Mouse (Mus musculus) ES-Bruce4 (cell line): Measurements from ENCODE around the gene Ehmt2. TPM values are rescaled to one million over a fixed set of nuclear protein-coding genes. Genes with fewer than 3 reads are reported as not detected.

Source experiments
- H3K27ac ChIP-seq: 2 replicates; pipeline ENCODE4 v1.5.1; 2012; ENCODE audit warnings: low read length, inconsistent platforms; ENCODE audit not compliant: insufficient read depth
- H3K27me3 ChIP-seq: 2 replicates; pipeline ENCODE4 v1.6.1; 2012; ENCODE audit warnings: mild to moderate bottlenecking, low read length, inconsistent platforms; ENCODE audit not compliant: control insufficient read depth, poor library complexity, insufficient read depth, severe bottlenecking
- H3K36me3 ChIP-seq: 2 replicates; pipeline ENCODE4 v1.6.1; 2012; ENCODE audit warnings: inconsistent platforms, mild to moderate bottlenecking, low read length, moderate library complexity; ENCODE audit not compliant: control insufficient read depth, poor library complexity, insufficient read depth, severe bottlenecking
- H3K4me1 ChIP-seq: one replicate; pipeline ENCODE4 v1.8.1; 2011; ENCODE audit warnings: low read length; ENCODE audit not compliant: control insufficient read depth, insufficient read depth
- H3K4me3 ChIP-seq: 2 replicates; pipeline ENCODE4 v1.5.1; 2011; ENCODE audit warnings: low read depth, mild to moderate bottlenecking, low read length
- H3K9ac ChIP-seq: 2 replicates; pipeline ENCODE4 v1.6.1; 2012; ENCODE audit warnings: low read depth, mild to moderate bottlenecking, inconsistent platforms; ENCODE audit not compliant: poor library complexity, severe bottlenecking
- H3K9me3 ChIP-seq: replicated peaks from 2 replicates; pipeline ENCODE4 v1.6.1; 2012; ENCODE audit warnings: mild to moderate bottlenecking, low read length, inconsistent platforms; ENCODE audit not compliant: control insufficient read depth, poor library complexity, insufficient read depth, severe bottlenecking
- CTCF ChIP-seq: IDR thresholded peaks from one replicate; pipeline ENCODE4 v1.8.1; 2011; ENCODE audit warnings: low read depth, low read length
- EP300 ChIP-seq: IDR thresholded peaks from 2 replicates; pipeline ENCODE4 v1.6.1; 2011; ENCODE audit warnings: low read depth, low read length; ENCODE audit not compliant: insufficient read depth
- POLR2A ChIP-seq: IDR thresholded peaks from one replicate; pipeline ENCODE4 v1.8.1; 2011; ENCODE audit warnings: low read length; ENCODE audit not compliant: insufficient read depth
- polyA plus RNA-seq: library from polyadenylated mRNA; stranded (reverse); fragments of >200 nt; gene quantifications from 2 replicates; pipeline ENCODE4 v1.2.4, GENCODE M21; 2011; ENCODE audit warnings: low read depth; ENCODE audit not compliant: missing spikeins, insufficient read depth, insufficient read length

Ehmt2 gene
- polyA plus RNA-seq, 1 experiment, result 60.9 TPM

DNA sequence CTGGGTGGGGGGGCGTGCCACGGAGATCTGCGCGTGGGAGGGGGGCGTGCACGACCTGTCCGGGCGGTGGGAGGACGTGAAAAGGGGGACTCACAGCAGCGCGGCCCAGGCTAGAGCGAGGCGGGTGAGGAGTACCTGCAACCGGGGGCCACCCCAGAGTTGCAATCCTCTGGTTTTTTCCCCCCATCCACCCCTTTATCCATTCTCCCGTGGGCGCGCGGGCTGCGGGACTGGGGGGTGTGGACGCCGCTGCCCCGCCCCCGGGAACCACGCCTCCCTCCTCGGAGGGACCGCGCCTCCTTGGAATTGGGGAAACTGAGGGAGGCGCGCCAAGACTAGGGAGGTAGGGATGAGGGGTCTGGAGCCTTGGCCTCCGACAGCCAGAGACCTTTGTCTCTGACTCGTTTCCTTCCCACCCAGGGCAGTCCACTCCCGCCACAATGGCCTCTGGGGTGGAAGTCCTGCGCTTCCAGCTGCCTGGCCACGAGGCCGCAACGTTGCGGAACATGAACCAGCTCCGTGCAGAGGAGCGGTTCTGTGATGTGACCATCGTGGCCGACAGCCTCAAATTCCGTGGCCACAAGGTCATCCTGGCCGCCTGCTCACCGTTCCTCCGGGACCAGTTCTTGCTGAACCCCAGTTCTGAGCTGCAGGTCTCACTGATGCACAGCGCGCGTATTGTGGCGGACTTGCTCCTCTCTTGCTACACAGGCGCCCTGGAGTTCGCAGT, 3.3 kb upstream of the Ehmt2 start:
- Histone ChIP-seq H3K27me3 (no peaks in the 10 kb centered on the region), H3K9ac (peak overlapping the region; percentile 96), H3K4me3 (peak overlapping the region; percentile 59), H3K27ac (no peak overlapping the region), H3K4me1 (peaks cover 2% of the 10 kb centered on the region), H3K36me3 (no peaks in the 10 kb centered on the region), H3K9me3 (no peaks in the 10 kb centered on the region)
- TF ChIP-seq POLR2A (no peak), EP300 (no peak), CTCF (no peak)

- TF ChIP-seq POLR2A, result no peak
- no peak for TF ChIP-seq CTCF
- TF ChIP-seq EP300, result no peak
- Histone ChIP-seq H3K27ac (no peak overlapping the region), H3K4me1 (peaks cover 2% of the 10 kb centered on the region), H3K27me3 (no peaks in the 10 kb centered on the region), H3K36me3 (no peaks in the 10 kb centered on the region), H3K9me3 (no peaks in the 10 kb centered on the region), H3K4me3 (peak overlapping the region; percentile 59), H3K9ac (no peak overlapping the region)
Measured at GRCm38 (mm10) chr17:34895724-34896123, 2.5 kb upstream of the Ehmt2 start.

DNA sequence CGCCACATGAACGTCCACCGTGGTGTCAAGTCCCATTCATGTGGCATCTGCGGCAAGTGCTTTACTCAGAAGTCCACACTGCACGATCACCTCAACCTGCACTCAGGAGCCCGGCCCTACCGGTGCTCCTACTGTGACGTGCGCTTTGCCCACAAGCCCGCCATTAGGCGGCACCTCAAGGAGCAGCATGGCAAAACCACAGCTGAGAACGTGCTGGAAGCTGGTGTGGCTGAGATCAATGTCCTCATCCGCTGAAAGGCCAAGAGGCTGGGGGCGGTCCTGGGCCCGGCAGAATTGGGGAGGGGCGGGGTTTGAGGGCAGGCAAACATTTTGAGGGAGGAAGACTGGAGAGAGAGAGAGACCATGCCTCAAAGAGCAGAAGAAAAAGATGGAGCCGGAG, 1.9 kb upstream of the Ehmt2 start:
- peak overlapping the region; percentile 7; the same call in 1 of the 2 replicates for H3K4me3 ChIP-seq
- no peaks in the 10 kb centered on the region for H3K27me3 ChIP-seq
- peak; percentile 14 for TF ChIP-seq POLR2A
- no peak for TF ChIP-seq CTCF
- no peak for TF ChIP-seq EP300
- H3K27ac ChIP-seq, result no peak overlapping the region
- peaks cover 2% of the 10 kb centered on the region for H3K4me1 ChIP-seq
- H3K9ac ChIP-seq, result no peak overlapping the region
- H3K36me3 ChIP-seq, result no peaks in the 10 kb centered on the region
- no peaks in the 10 kb centered on the region for H3K9me3 ChIP-seq

DNA sequence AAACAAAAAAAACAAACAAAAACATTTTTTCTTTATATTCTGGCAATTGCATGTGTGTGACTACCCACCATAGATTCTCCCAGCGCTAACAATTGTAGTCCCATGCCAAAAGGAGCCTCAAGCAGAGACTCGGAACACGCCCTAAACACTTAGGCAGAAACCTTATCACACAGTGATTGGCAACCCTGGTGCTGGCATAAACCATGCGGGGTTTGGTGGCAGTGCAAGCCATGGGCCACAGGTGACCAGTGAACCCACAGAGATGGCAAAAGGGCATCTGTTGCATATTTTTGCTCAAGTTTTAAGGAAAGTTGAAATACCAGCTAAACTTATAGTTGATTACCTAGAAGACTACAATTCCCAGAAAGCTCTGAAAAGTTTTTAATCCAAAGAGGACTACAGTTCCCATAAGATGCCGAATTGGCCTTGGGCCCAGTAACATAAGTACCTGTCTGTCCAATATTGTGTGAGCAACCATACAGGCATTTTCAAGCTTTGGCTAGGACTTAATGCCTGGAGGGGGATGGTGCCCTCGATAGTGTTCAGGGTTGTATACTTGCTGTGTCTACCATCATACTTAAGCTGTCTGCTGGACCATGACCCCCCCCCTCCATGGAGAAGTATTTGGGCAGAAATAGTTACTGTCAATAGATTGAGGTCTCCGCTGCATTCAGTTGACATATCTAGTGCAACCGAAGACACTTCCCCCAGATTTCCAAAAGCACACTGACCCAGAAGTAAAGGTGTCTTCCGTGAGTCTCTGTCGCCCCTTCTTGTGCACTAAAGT, 703 bp upstream of the Ehmt2 start:
- no peaks in the 10 kb centered on the region for H3K27me3 ChIP-seq
- peak overlapping the region; percentile 7 for H3K27ac ChIP-seq
- no peak for TF ChIP-seq EP300
- no peak for TF ChIP-seq POLR2A
- TF ChIP-seq CTCF, result no peak
- no peaks in the 10 kb centered on the region for H3K36me3 ChIP-seq
- H3K9ac ChIP-seq, result peak overlapping the region; percentile 94
- H3K4me3 ChIP-seq, result peak overlapping the region; percentile 96
- peaks cover 2% of the 10 kb centered on the region for H3K4me1 ChIP-seq
- no peaks in the 10 kb centered on the region for H3K9me3 ChIP-seq

DNA sequence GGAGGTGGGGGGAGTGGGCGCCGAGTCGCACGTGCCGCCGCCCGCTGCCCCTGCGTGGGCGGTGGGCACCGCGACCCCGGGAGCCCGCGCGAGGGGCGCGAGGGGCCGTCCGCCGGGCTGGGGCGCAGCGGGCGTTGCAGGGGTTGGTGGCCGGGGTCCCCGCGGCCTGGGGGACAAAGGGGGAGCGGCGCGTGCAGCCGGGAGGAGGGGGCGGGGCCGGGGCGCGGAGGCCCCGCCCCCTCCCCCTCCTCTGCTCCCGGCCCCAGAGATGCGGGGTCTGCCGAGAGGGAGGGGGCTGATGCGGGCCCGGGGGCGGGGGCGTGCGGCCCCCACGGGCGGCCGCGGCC, 410 bp downstream of the Ehmt2 start:
- TF ChIP-seq POLR2A (no peak), EP300 (no peak), CTCF (no peak)
- Histone ChIP-seq H3K27me3 (no peaks in the 10 kb centered on the region), H3K9ac (peak overlapping the region; percentile 94), H3K9me3 (no peaks in the 10 kb centered on the region), H3K36me3 (no peaks in the 10 kb centered on the region), H3K4me3 (peak overlapping the region; percentile 96), H3K27ac (no peak overlapping the region), H3K4me1 (no peaks in the 10 kb centered on the region)
